Mouse (Mus musculus): ENCODE results near the gene Fggy. TPM values are rescaled to one million over a fixed set of nuclear protein-coding genes. Genes with fewer than 3 reads are reported as not detected.

Fggy gene
- polyA plus RNA-seq, 1 experiment from 2014 or later: 6.4 TPM

- H3K4me1 ChIP-seq (ENCODE audit: control insufficient read depth, insufficient read depth, low read length): no peaks in the 10 kb centered on the region
- ATAC-seq (replicated peaks; ENCODE audit: extremely low read depth, insufficient read depth, low FRiP score): no peak
- no peaks in the 10 kb centered on the region for H3K9me3 ChIP-seq (replicated peaks; ENCODE audit: control insufficient read depth, low read length)
- no peak overlapping the region for H3K27ac ChIP-seq (ENCODE audit: low read length)
- no peaks in the 10 kb centered on the region for H3K36me3 ChIP-seq (ENCODE audit: control insufficient read depth, insufficient read depth)
- no peak overlapping the region for H3K4me3 ChIP-seq (ENCODE audit: low read length)
- no peak overlapping the region for H3K9ac ChIP-seq (ENCODE audit: low read length)
- H3K27me3 ChIP-seq (ENCODE audit: control insufficient read depth, insufficient read depth, low read length): no peaks in the 10 kb centered on the region
- 87% methylated on average over 1 of the region's 1 CpGs for WGBS
- no peak overlapping the region for H3K4me2 ChIP-seq (ENCODE audit: low read depth, low read length)
These were observed 282.6 kb downstream of the Fggy start for GRCm38 (mm10) chr4:95839860-95840259.

DNA sequence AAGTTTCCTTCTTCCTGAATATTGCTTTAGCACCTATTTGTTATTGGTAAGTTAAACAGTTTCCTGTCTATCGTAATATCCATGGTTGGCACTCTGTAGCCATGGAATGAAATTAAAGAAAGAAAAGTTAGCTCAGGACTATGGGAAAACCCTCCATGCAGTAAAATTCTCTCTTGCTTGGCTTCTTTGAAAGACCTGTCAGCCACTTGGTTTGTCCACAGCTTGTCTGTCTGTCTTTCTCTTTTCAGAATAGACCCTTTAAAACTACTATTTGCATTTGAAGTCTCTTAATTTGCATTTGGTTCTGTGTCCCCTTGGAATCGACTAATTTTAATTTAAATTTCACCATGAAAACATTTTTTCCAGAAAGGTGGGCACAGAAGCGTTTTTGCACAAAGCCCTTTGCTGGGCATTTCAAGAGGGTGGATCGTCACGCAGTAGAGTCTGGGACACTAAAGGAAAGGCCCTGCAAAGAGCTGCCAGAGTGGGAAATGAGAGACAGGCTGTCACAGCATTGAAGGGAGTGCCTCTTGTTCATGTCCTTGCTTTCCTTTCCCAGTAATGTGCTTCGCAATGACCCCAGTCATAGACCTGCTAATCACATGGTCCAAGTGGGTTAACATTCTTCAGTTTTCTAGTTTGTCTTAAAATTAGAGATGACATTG lies 283.2 kb downstream of the Fggy start:
- no peaks in the 10 kb centered on the region for H3K36me3 ChIP-seq (ENCODE audit: control insufficient read depth, insufficient read depth)
- no peak for ATAC-seq (replicated peaks; ENCODE audit: extremely low read depth, insufficient read depth, low FRiP score)
- no peak overlapping the region for H3K4me2 ChIP-seq (ENCODE audit: low read depth, low read length)
- no peak overlapping the region for H3K9ac ChIP-seq (ENCODE audit: low read length)
- 85% methylated on average over 6 of the region's 6 CpGs for WGBS
- no peak overlapping the region for H3K27ac ChIP-seq (ENCODE audit: low read length)
- no peak overlapping the region for H3K4me3 ChIP-seq (ENCODE audit: low read length)
- H3K9me3 ChIP-seq (replicated peaks; ENCODE audit: control insufficient read depth, low read length): no peaks in the 10 kb centered on the region
- H3K27me3 ChIP-seq (ENCODE audit: control insufficient read depth, insufficient read depth, low read length): no peaks in the 10 kb centered on the region
- H3K4me1 ChIP-seq (ENCODE audit: control insufficient read depth, insufficient read depth, low read length): peaks cover 3% of the 10 kb centered on the region

- Histone ChIP-seq H3K27ac (ENCODE audit: low read length) (peak overlapping the region; percentile 62), H3K36me3 (ENCODE audit: control insufficient read depth, insufficient read depth) (no peaks in the 10 kb centered on the region), H3K9ac (ENCODE audit: low read length) (no peak overlapping the region), H3K27me3 (ENCODE audit: control insufficient read depth, insufficient read depth, low read length) (no peaks in the 10 kb centered on the region), H3K4me2 (ENCODE audit: low read depth, low read length) (peak overlapping the region; percentile 20; the same call in 1 of the 2 replicates), H3K4me3 (ENCODE audit: low read length) (no peak overlapping the region), H3K9me3 (replicated peaks; ENCODE audit: control insufficient read depth, low read length) (no peaks in the 10 kb centered on the region), H3K4me1 (ENCODE audit: control insufficient read depth, insufficient read depth, low read length) (peaks cover 19% of the 10 kb centered on the region)
- ATAC-seq (replicated peaks; ENCODE audit: extremely low read depth, insufficient read depth, low FRiP score): peak; percentile 65
- 27% methylated on average over 6 of the region's 6 CpGs for WGBS
These were observed 288.8 kb downstream of the Fggy start for GRCm38 (mm10) chr4:95845981-95846617.

DNA sequence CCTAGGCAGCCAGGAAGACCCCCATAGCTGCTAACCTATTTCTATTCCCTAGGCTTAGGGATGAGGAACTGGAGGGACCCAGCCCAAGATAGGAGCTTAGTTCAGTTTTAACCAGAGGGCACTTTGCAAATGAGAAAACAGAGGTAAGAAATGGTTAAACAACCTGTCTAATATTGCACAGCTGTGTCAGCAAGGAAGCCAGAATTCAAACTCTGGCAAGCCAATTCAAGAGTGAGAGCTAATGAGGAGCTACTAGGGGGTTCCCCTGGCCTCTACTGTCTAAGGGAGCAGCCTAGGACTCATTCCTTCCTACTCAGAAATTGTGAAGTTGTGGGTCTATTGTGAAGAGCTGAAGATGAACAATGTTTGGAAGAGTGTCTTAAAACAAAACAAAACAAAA lies 289.9 kb downstream of the Fggy start:
- H3K9me3 ChIP-seq (replicated peaks; ENCODE audit: control insufficient read depth, low read length): no peaks in the 10 kb centered on the region
- no peak overlapping the region for H3K9ac ChIP-seq (ENCODE audit: low read length)
- H3K4me2 ChIP-seq (ENCODE audit: low read depth, low read length): no peak overlapping the region
- H3K4me1 ChIP-seq (ENCODE audit: control insufficient read depth, insufficient read depth, low read length): peaks cover 19% of the 10 kb centered on the region
- H3K27me3 ChIP-seq (ENCODE audit: control insufficient read depth, insufficient read depth, low read length): no peaks in the 10 kb centered on the region
- no peak for ATAC-seq (replicated peaks; ENCODE audit: extremely low read depth, insufficient read depth, low FRiP score)
- no peak overlapping the region for H3K4me3 ChIP-seq (ENCODE audit: low read length)
- no peak overlapping the region; the same call in 1 of the 2 replicates for H3K27ac ChIP-seq (ENCODE audit: low read length)
- no peaks in the 10 kb centered on the region for H3K36me3 ChIP-seq (ENCODE audit: control insufficient read depth, insufficient read depth)

DNA sequence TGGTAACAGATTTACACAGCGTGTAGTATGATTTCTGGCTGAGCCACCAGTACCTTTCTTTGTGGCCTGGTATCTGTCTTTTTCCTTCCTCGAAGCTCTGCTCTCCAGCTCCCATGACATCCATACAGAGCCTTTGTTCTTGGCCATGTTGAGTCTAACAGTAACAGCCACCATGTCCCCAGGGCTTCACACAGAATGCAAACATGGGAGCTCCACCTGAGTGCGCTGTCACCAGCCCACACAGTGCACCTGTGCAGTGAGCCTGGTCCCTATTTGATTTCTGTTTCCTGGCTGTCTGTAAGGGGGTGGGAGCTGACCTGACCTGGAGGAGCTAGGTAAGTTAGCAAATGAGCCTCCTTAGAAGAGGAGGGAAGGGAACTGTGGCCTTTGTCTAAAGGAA lies 290.4 kb downstream of the Fggy start:
- H3K36me3 ChIP-seq (ENCODE audit: control insufficient read depth, insufficient read depth): no peaks in the 10 kb centered on the region
- H3K9ac ChIP-seq (ENCODE audit: low read length): no peak overlapping the region
- 88% methylated on average over 3 of the region's 3 CpGs for WGBS
- no peaks in the 10 kb centered on the region for H3K27me3 ChIP-seq (ENCODE audit: control insufficient read depth, insufficient read depth, low read length)
- H3K4me1 ChIP-seq (ENCODE audit: control insufficient read depth, insufficient read depth, low read length): peaks cover 19% of the 10 kb centered on the region
- no peaks in the 10 kb centered on the region for H3K9me3 ChIP-seq (replicated peaks; ENCODE audit: control insufficient read depth, low read length)
- H3K27ac ChIP-seq (ENCODE audit: low read length): no peak overlapping the region
- H3K4me3 ChIP-seq (ENCODE audit: low read length): no peak overlapping the region
- ATAC-seq (replicated peaks; ENCODE audit: extremely low read depth, insufficient read depth, low FRiP score): no peak
- H3K4me2 ChIP-seq (ENCODE audit: low read depth, low read length): no peak overlapping the region

- ATAC-seq (replicated peaks; ENCODE audit: extremely low read depth, insufficient read depth, low FRiP score): no peak
- Histone ChIP-seq H3K27ac (ENCODE audit: low read length) (peak overlapping the region; percentile 14; the same call in 1 of the 2 replicates), H3K9me3 (replicated peaks; ENCODE audit: control insufficient read depth, low read length) (no peaks in the 10 kb centered on the region), H3K27me3 (ENCODE audit: control insufficient read depth, insufficient read depth, low read length) (no peaks in the 10 kb centered on the region), H3K4me3 (ENCODE audit: low read length) (no peak overlapping the region), H3K9ac (ENCODE audit: low read length) (no peak overlapping the region), H3K4me2 (ENCODE audit: low read depth, low read length) (no peak overlapping the region), H3K4me1 (ENCODE audit: control insufficient read depth, insufficient read depth, low read length) (peaks cover 19% of the 10 kb centered on the region), H3K36me3 (ENCODE audit: control insufficient read depth, insufficient read depth) (no peaks in the 10 kb centered on the region)
- WGBS: 48% methylated on average over 5 of the region's 5 CpGs
These were observed 292.2 kb downstream of the Fggy start for GRCm38 (mm10) chr4:95849497-95849896.

DNA sequence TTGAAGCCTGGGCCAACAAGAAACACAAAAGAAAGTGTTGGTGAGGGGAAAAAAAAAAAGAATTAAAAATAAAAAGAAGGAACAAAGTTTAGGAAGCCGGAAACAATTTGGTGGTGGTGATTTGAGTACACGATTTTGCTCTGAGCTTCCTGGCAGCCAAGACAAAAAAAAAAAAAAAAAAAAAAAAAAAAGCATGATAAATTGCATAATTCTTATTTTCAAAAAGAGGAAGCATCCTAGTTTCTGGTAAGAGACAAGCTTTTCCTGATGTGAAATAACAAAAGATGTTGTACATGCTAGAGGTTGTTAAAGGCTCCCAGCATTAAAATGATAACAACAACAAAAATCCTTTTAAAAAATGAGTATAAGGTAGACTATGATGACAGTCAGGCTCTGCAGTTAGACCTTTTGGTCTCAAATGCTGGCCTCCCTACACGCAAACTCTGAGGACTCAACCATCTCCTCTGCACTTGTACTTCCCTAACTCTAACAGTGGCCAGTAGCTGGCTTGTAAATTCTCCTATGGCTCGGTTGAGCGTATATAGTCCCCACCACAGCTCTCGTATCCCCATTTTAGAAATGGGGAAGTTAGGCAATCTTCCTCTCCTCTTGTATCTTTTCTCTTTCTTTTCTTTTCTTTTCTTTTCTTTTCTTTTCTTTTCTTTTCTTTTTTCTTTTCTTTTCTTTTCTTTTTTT lies 292.9 kb downstream of the Fggy start:
- no peak for ATAC-seq (replicated peaks; ENCODE audit: extremely low read depth, insufficient read depth, low FRiP score)
- Histone ChIP-seq H3K9ac (ENCODE audit: low read length) (no peak overlapping the region), H3K9me3 (replicated peaks; ENCODE audit: control insufficient read depth, low read length) (no peaks in the 10 kb centered on the region), H3K27ac (ENCODE audit: low read length) (no peak overlapping the region), H3K4me3 (ENCODE audit: low read length) (no peak overlapping the region), H3K27me3 (ENCODE audit: control insufficient read depth, insufficient read depth, low read length) (no peaks in the 10 kb centered on the region), H3K4me1 (ENCODE audit: control insufficient read depth, insufficient read depth, low read length) (peaks cover 19% of the 10 kb centered on the region), H3K36me3 (ENCODE audit: control insufficient read depth, insufficient read depth) (no peaks in the 10 kb centered on the region), H3K4me2 (ENCODE audit: low read depth, low read length) (no peak overlapping the region)
- 77% methylated on average over 6 of the region's 6 CpGs for WGBS

GRCm38 (mm10) chr4:95852257-95852656 lies 294.9 kb downstream of the Fggy start:
- Histone ChIP-seq H3K36me3 (ENCODE audit: control insufficient read depth, insufficient read depth) (no peaks in the 10 kb centered on the region), H3K4me2 (ENCODE audit: low read depth, low read length) (no peak overlapping the region), H3K4me1 (ENCODE audit: control insufficient read depth, insufficient read depth, low read length) (0 out of 2 replicates have a peak, but pooled peaks cover 2% of the 10 kb centered on the region), H3K4me3 (ENCODE audit: low read length) (no peak overlapping the region), H3K9me3 (replicated peaks; ENCODE audit: control insufficient read depth, low read length) (no peaks in the 10 kb centered on the region), H3K9ac (ENCODE audit: low read length) (no peak overlapping the region), H3K27me3 (ENCODE audit: control insufficient read depth, insufficient read depth, low read length) (no peaks in the 10 kb centered on the region), H3K27ac (ENCODE audit: low read length) (no peak overlapping the region)
- no peak for ATAC-seq (replicated peaks; ENCODE audit: extremely low read depth, insufficient read depth, low FRiP score)
- WGBS: 81% methylated on average over 2 of the region's 2 CpGs

DNA sequence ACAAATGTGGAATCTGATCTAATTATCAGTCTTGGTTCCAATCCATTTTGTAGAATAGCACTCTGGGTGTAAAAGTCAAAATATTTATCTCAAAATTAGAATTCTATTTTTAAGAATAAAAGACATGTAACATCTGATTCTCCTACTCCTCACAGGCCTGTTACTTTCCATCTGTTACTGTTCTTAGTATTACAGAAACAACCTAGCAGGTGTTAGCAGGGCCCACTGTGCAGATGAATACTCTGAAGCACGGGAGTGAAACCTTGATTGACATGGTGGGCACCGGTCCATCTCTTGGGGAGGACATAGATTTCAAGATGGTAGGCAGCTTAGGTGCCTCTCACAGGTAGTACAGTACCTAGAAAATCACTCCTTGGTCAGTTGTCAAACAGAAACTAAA lies 298.7 kb downstream of the Fggy start:
- 86% methylated on average over 2 of the region's 2 CpGs for WGBS
- Histone ChIP-seq H3K27me3 (ENCODE audit: control insufficient read depth, insufficient read depth, low read length) (no peaks in the 10 kb centered on the region), H3K4me2 (ENCODE audit: low read depth, low read length) (no peak overlapping the region), H3K4me3 (ENCODE audit: low read length) (no peak overlapping the region), H3K4me1 (ENCODE audit: control insufficient read depth, insufficient read depth, low read length) (no peaks in the 10 kb centered on the region), H3K9ac (ENCODE audit: low read length) (no peak overlapping the region), H3K9me3 (replicated peaks; ENCODE audit: control insufficient read depth, low read length) (no peaks in the 10 kb centered on the region), H3K27ac (ENCODE audit: low read length) (no peak overlapping the region), H3K36me3 (ENCODE audit: control insufficient read depth, insufficient read depth) (no peaks in the 10 kb centered on the region)
- no peak for ATAC-seq (replicated peaks; ENCODE audit: extremely low read depth, insufficient read depth, low FRiP score)

Measured in heart, embryonic 16.5 days (tissue).